In the genomic region with DNA sequence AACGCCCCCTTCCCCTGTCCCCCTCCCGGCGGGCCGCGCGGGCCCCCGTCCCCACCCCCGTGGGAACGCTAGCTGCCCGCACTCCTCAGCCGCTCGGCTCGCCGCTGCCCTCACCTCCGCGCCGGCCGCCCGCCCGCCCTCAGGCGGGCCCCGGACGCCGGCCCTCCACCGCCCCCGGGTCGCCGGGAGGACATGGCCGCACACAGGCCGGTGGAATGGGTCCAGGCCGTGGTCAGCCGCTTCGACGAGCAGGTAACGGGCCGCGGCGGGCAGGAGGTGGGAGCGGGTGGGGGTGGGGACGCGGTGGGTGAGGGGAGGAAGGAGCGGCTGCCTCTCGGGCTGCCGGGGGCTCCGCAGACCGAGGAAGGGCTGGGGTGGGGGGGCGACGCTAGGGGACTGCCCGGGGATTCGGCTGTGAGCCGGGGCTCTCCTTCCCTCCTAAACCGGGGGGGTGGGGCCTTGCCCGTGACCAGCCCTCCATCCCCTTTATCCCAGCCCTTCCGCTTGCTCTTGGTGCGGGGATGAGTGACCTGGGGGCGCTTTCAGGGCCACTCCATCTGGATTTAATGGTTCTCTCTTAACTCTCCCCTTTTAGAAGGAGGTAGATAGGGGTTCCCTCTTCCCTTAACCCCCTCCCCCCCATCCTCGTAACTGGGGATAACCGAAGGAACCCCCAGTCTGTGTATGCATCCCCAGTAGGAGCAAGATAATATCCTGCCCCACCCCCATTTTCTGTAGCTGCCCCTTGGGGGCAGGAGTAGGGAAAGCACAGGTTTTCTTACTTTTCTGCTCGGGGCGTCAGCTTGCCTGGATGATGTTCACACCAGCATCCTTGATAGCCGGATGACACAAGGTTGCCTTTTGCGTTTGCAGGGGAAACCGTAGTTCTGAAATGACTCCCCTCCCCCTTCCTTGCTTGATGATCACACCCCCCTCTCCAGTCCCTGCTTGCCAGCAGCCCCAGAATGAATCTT, we compare ENCODE assay signal across 8 mouse cellular contexts. TPM values are rescaled to one million over a fixed set of nuclear protein-coding genes. Genes with fewer than 3 reads are reported as not detected.
DNase-seq lines count a peak whose midpoint lies in the region; ATAC-seq and TF ChIP-seq lines count a peak whose summit lies in the region.

No protein-coding gene starts in this region.

- no peak for TF ChIP-seq CTCF in brain, embryonic 14.5 days (IDR thresholded peaks at IDR 0.05; ENCODE audit: borderline replicate concordance, extremely low read depth, insufficient read depth, insufficient read length)

- ATAC-seq in forebrain, embryonic 14.5 days, result peak; percentile 75

- no peaks in the 10 kb centered on the region; the same call in 1 of the 2 replicates for H3K9me3 ChIP-seq in forebrain, embryonic 14.5 days (replicated peaks; ENCODE audit: control insufficient read depth, low read length)

- H3K4me3 ChIP-seq in forebrain, embryonic 14.5 days (ENCODE audit: low read depth, low read length), result peak overlapping the region; percentile 98

- H3K4me1 ChIP-seq in forebrain, embryonic 14.5 days (ENCODE audit: control insufficient read depth, insufficient read depth, low read length), result peaks cover 9% of the 10 kb centered on the region

- H3K9ac ChIP-seq in forebrain, embryonic 14.5 days (ENCODE audit: low read length), result peak overlapping the region; percentile 97

- WGBS in forebrain, embryonic 14.5 days, result under 1% methylated on average over 40 of the region's 63 CpGs

- DNase-seq in kidney, adult 11 months, result peak; percentile 16
- DNase-seq in kidney, adult 18-20 months, result no peak
- peak; percentile 81 for DNase-seq in brain, embryonic 14.5 days (ENCODE audit: low read depth)
- DNase-seq in forebrain, embryonic 14.5 days (ENCODE audit: low spot score), result peak; percentile 73
- DNase-seq in heart, postnatal 4 days, result peak; percentile 65
- peak; percentile 6 to 7 for DNase-seq in layer of hippocampus, postnatal 36 days
- DNase-seq in lung, postnatal 4 days, result peak; percentile 60 to 64
- peak; percentile 17 for DNase-seq in right cerebral cortex, postnatal 25 days

- no peaks in the 10 kb centered on the region for H3K36me3 ChIP-seq in forebrain, embryonic 14.5 days (ENCODE audit: control insufficient read depth, insufficient read depth, low read length)

- no peaks in the 10 kb centered on the region for H3K27me3 ChIP-seq in forebrain, embryonic 14.5 days (replicated peaks; ENCODE audit: control insufficient read depth, insufficient read depth, low read length)

- peak overlapping the region; percentile 91 for H3K27ac ChIP-seq in forebrain, embryonic 14.5 days (ENCODE audit: low read depth, low read length)

- TF ChIP-seq POLR2A in brain, embryonic 14.5 days (IDR thresholded peaks at IDR 0.05; ENCODE audit: borderline replicate concordance, extremely low read depth, insufficient read depth, insufficient read length, poor library complexity, severe bottlenecking), result 0 out of 2 replicates have a peak, but pooled peaks have one; percentile 5

- peak overlapping the region; percentile 69 for H3K4me2 ChIP-seq in forebrain, embryonic 14.5 days (ENCODE audit: low read length)

RNA-seq across cellular contexts. Expression of gene Nf1, which starts 0.6 kb away (rescaled TPM):
- polyA plus RNA-seq in brain, embryonic 14.5 days (2012; rRNA removed), result 27.8 and 41.7 TPM in 2 replicates
- 9.8 and 9.9 TPM in 2 replicates for polyA plus RNA-seq in forebrain, embryonic 14.5 days (2014; fragmentation: Nextera tagmentation; extraction: Ambion mirVana)
- total RNA-seq in heart, postnatal 4 days (2021), result 10 to 100 TPM; 43.2 to 44.9 TPM
- 100 to 1,000 TPM; 116 to 123 TPM for total RNA-seq in layer of hippocampus, postnatal 36 days (2021)

RNA-seq across cellular contexts. Expression of gene Gm9964, which starts 43.4 kb away (rescaled TPM):
- not detected in 2 replicates for polyA plus RNA-seq in brain, embryonic 14.5 days (2012; rRNA removed)
- polyA plus RNA-seq in forebrain, embryonic 14.5 days (2014; fragmentation: Nextera tagmentation; extraction: Ambion mirVana), result not detected in 2 replicates
- total RNA-seq in heart, postnatal 4 days (2021), result not detected
- total RNA-seq in layer of hippocampus, postnatal 36 days (2021), result under 1 TPM in 1 of 2 experiments, not detected in 1; 0.50 TPM
